Mouse (Mus musculus) neutrophil, adult 65 days (primary cell): ENCODE measurements around the gene Tmem267. TPM values are rescaled to one million over a fixed set of nuclear protein-coding genes. Genes with fewer than 3 reads are reported as not detected.

ENCODE experiments used
- total RNA-seq: library from RNA; stranded (reverse); gene quantifications from 2 replicates; pipeline ENCODE4 v1.2.4, GENCODE M21; 2023

Tmem267 gene
- 0.57 and 2.0 TPM in 2 replicates for total RNA-seq

GRCm38 (mm10) chr13:119487880-119488580, at the start of gene Tmem267, which contains the start of gene 3110070M22Rik:
TSS of gene Tmem267 (plus strand) at chr13:119488039.
TSS of gene 3110070M22Rik (minus strand) at chr13:119488383.

GRCm38 (mm10) chr13:119462596-119463560, 25.0 kb upstream of the Tmem267 start, which contains the start of gene 4833420G17Rik:
TSS of gene 4833420G17Rik (plus strand) at chr13:119462768.

GRCm38 (mm10) chr13:119623634-119624033, 135.8 kb downstream of the Tmem267 start, which contains the start of gene Ccl28:
TSS of gene Ccl28 (plus strand) at chr13:119623819.

Other genes with a start within 250 kb of the Tmem267 start
- gene Paip1, start 59.4 kb upstream of the Tmem267 start, total RNA-seq: 35.5 and 36.9 TPM in 2 replicates
- gene 4833420G17Rik, start 25.3 kb upstream of the Tmem267 start, total RNA-seq: 33.0 and 43.2 TPM in 2 replicates
- 0.84 TPM in 1 of 2 replicates, not detected in the other for gene 3110070M22Rik, start 344 bp downstream of the Tmem267 start, total RNA-seq
- not detected in 2 replicates for gene Ccl28, start 135.8 kb downstream of the Tmem267 start, total RNA-seq
- 22.0 and 22.4 TPM in 2 replicates for gene Hmgcs1, start 202.3 kb downstream of the Tmem267 start, total RNA-seq